Mouse (Mus musculus): ENCODE results near the gene Stxbp6. TPM values are rescaled to one million over a fixed set of nuclear protein-coding genes. Genes with fewer than 3 reads are reported as not detected.
"Not testable (repeated sequence)": the region's sequence is repeated elsewhere in the genome, so short reads cannot be mapped to it uniquely, and the experiment has no call there.

The Stxbp6 gene
- polyA plus RNA-seq, 1 experiment from 2014 or later: 6.9 TPM

DNA sequence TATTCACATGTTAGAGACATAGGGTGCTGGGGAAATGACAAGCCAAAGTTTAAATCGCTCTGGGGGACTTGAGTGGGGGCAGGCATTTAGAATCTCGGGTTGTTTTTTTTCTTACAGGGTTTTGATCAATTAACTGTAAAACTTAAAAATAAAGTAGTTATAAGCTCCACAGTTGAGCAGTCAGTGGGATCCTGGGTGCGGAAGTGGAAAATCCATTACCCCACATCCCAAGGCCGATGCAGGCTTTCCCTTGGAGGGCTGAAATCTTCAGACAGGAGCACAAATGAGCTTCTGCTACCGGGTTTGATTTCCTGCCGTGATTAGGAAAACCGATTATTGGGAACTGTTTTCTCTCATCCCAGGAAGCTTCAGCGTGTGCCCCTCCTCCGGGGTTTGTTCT is 26.8 kb downstream of the Stxbp6 start:
- H3K27me3 ChIP-seq (replicated peaks; ENCODE audit: control insufficient read depth, insufficient read depth, low read length); H3K36me3 ChIP-seq (ENCODE audit: control insufficient read depth, insufficient read depth, low read length); H3K27ac ChIP-seq (ENCODE audit: low read depth, low read length); H3K4me1 ChIP-seq (ENCODE audit: control insufficient read depth, insufficient read depth, low read length); H3K4me2 ChIP-seq (ENCODE audit: low read length); DNase-seq (ENCODE audit: low spot score); ATAC-seq; H3K9me3 ChIP-seq (replicated peaks; ENCODE audit: control insufficient read depth, low read length); H3K4me3 ChIP-seq (ENCODE audit: low read depth, low read length); H3K9ac ChIP-seq (ENCODE audit: low read length): not testable (repeated sequence)
- 18% methylated on average over 7 of the region's 9 CpGs for WGBS

DNA sequence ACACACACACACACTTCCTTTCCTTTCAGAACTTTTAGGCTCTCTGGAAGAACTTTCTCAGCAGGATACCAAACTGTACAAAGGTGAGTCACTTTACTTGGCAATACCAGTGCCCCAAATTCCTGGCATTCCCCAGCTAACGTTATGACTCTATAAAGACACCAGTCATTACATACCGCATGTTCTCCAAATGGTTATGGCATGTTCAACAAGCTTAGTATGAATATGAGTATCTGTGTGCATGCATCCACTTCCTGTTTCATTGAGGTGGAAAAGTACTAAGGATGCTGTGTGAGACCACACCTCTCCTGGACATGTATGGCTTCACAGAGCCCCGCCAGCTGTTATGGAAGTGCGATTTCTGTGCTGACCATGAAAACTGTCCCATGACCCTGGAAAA is 27.3 kb downstream of the Stxbp6 start:
- WGBS: 69% methylated on average over 4 of the region's 4 CpGs
- H3K4me1 ChIP-seq (ENCODE audit: control insufficient read depth, insufficient read depth, low read length): no peaks in the 10 kb centered on the region
- no peaks in the 10 kb centered on the region for H3K36me3 ChIP-seq (ENCODE audit: control insufficient read depth, insufficient read depth, low read length)
- H3K4me2 ChIP-seq (ENCODE audit: low read length): no peak overlapping the region
- no peaks in the 10 kb centered on the region for H3K9me3 ChIP-seq (replicated peaks; ENCODE audit: control insufficient read depth, low read length)
- no peak for ATAC-seq
- no peak for DNase-seq (ENCODE audit: low spot score)
- no peaks in the 10 kb centered on the region for H3K27me3 ChIP-seq (replicated peaks; ENCODE audit: control insufficient read depth, insufficient read depth, low read length)
- no peak overlapping the region for H3K4me3 ChIP-seq (ENCODE audit: low read depth, low read length)
- no peak overlapping the region for H3K27ac ChIP-seq (ENCODE audit: low read depth, low read length)
- no peak overlapping the region for H3K9ac ChIP-seq (ENCODE audit: low read length)

DNA sequence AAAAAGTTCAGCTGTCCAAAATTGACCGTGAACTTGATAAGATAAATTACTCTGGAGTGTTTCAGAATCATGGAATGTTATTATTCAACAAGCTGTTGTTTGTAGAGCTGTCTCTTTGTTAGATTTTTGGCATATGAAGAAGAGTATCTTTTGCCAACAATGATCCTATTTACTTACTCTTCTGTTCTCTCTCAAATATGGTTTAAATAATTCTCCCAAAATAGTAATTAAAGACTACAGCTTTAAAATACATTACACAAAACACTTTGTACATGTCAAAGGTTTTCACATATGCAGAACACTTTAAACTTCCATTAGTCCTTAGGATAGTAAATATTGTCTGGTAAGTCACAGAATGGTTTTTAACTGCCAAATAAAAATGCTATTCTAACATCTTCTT is 29.9 kb downstream of the Stxbp6 start:
- Histone ChIP-seq H3K27ac (ENCODE audit: low read depth, low read length) (no peak overlapping the region), H3K4me1 (ENCODE audit: control insufficient read depth, insufficient read depth, low read length) (no peaks in the 10 kb centered on the region), H3K36me3 (ENCODE audit: control insufficient read depth, insufficient read depth, low read length) (no peaks in the 10 kb centered on the region), H3K27me3 (replicated peaks; ENCODE audit: control insufficient read depth, insufficient read depth, low read length) (no peaks in the 10 kb centered on the region), H3K4me3 (ENCODE audit: low read depth, low read length) (no peak overlapping the region), H3K9ac (ENCODE audit: low read length) (no peak overlapping the region), H3K9me3 (replicated peaks; ENCODE audit: control insufficient read depth, low read length) (no peaks in the 10 kb centered on the region), H3K4me2 (ENCODE audit: low read length) (no peak overlapping the region)
- DNase-seq (ENCODE audit: low spot score) (no peak), ATAC-seq (no peak)
- 73% methylated on average over 1 of the region's 1 CpGs for WGBS

DNA sequence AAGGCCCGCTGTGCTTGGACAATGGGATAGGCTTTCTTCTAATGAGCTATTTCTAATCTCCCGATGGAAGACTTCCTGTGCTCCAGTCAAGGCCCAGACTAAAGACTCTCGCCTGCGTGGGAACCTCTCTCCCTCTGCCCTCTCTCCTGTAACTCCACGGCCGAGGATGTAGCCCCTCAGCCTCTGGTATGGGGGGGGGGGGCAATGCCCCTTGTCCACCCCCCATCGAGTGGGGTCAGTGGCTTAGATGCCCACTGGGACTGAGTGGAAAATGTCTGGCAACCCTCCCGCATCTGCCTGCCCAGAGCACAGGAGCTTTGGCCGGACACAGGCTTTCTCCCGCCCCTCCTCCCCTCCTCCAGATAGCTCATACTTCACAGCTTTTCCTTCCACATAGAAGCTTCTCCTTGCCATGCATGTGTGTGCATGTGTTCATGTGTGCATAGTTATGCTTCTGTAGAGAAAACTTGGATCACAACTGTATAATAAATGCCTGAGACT is 31.9 kb downstream of the Stxbp6 start:
- Histone ChIP-seq H3K27ac (ENCODE audit: low read depth, low read length) (no peak overlapping the region), H3K36me3 (ENCODE audit: control insufficient read depth, insufficient read depth, low read length) (no peaks in the 10 kb centered on the region), H3K4me2 (ENCODE audit: low read length) (no peak overlapping the region), H3K9ac (ENCODE audit: low read length) (no peak overlapping the region), H3K27me3 (replicated peaks; ENCODE audit: control insufficient read depth, insufficient read depth, low read length) (no peaks in the 10 kb centered on the region), H3K9me3 (replicated peaks; ENCODE audit: control insufficient read depth, low read length) (no peaks in the 10 kb centered on the region), H3K4me3 (ENCODE audit: low read depth, low read length) (no peak overlapping the region), H3K4me1 (ENCODE audit: control insufficient read depth, insufficient read depth, low read length) (no peaks in the 10 kb centered on the region)
- DNase-seq (ENCODE audit: low spot score) (no peak), ATAC-seq (no peak)
- 24% methylated on average over 10 of the region's 10 CpGs for WGBS

DNA sequence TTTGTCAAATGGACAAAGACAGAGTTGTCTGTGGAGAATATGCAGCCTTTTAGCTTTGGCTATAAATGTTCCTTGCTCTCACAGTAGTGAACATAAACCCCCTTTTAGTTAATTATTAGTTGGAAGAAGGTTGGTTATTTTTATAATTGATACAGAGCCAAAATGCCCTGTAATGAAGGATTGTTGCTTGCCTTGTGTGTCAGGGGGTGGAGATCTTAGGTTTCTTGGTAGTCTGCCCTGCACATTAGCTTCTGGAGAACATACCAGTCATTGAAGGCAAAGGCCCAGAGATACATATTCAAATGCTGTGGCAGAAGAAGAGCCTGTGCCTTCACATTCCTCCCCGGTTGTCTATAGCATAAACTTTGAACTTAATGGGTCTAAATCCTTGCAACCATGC is 37.0 kb downstream of the Stxbp6 start:
- Histone ChIP-seq H3K27ac (ENCODE audit: low read depth, low read length) (no peak overlapping the region), H3K9ac (ENCODE audit: low read length) (no peak overlapping the region), H3K4me1 (ENCODE audit: control insufficient read depth, insufficient read depth, low read length) (no peaks in the 10 kb centered on the region), H3K27me3 (replicated peaks; ENCODE audit: control insufficient read depth, insufficient read depth, low read length) (no peaks in the 10 kb centered on the region), H3K36me3 (ENCODE audit: control insufficient read depth, insufficient read depth, low read length) (no peaks in the 10 kb centered on the region), H3K4me3 (ENCODE audit: low read depth, low read length) (no peak overlapping the region), H3K4me2 (ENCODE audit: low read length) (no peak overlapping the region), H3K9me3 (replicated peaks; ENCODE audit: control insufficient read depth, low read length) (no peaks in the 10 kb centered on the region)
- ATAC-seq: no peak
- WGBS: 79% methylated on average over 1 of the region's 1 CpGs
- no peak for DNase-seq (ENCODE audit: low spot score)

DNA sequence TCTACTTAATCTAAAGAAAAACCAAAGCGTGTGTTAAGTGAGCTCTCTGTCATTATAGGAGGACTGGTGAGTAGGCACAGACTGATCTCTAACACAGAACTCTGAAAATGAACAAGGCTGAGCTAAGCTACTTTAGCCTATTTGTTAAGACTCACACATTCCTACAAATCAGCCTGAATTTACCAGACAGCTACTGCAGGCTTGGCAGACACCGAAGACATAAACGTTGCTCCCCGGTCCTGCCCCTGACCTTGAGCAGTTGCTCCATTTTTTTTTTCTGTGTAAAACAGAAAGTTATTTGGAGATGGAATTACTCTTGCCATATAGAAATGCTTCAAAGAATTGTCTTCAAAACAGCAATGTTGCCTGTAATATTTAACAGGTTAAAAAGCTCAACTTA is 37.4 kb downstream of the Stxbp6 start:
- ATAC-seq (no peak), DNase-seq (ENCODE audit: low spot score) (no peak)
- Histone ChIP-seq H3K4me3 (ENCODE audit: low read depth, low read length) (no peak overlapping the region), H3K9me3 (replicated peaks; ENCODE audit: control insufficient read depth, low read length) (no peaks in the 10 kb centered on the region), H3K4me1 (ENCODE audit: control insufficient read depth, insufficient read depth, low read length) (no peaks in the 10 kb centered on the region), H3K27ac (ENCODE audit: low read depth, low read length) (no peak overlapping the region), H3K4me2 (ENCODE audit: low read length) (no peak overlapping the region), H3K36me3 (ENCODE audit: control insufficient read depth, insufficient read depth, low read length) (no peaks in the 10 kb centered on the region), H3K27me3 (replicated peaks; ENCODE audit: control insufficient read depth, insufficient read depth, low read length) (no peaks in the 10 kb centered on the region), H3K9ac (ENCODE audit: low read length) (no peak overlapping the region)
- WGBS: 46% methylated on average over 4 of the region's 4 CpGs

DNA sequence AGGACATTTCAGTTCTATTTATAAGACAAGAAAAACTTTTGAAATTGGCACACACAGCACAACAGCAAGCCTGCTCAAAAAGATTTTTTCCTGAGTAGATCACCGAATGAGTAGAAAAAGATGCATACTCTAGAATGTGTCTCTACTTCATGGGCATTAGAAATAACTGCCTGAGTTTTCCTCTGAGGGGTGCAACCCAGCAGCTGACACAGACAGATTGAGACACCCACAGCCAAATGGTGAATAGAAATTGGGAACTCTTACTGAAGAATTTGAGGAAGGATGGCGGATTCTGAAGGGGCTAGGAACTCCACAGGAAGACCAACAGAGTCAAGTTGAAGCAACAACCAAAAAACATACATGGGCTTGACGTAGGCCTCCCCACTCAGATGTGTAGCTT is 43.8 kb downstream of the Stxbp6 start:
- DNase-seq (ENCODE audit: low spot score): no peak
- 93% methylated on average over 3 of the region's 3 CpGs for WGBS
- Histone ChIP-seq H3K4me3 (ENCODE audit: low read depth, low read length) (no peak overlapping the region), H3K27ac (ENCODE audit: low read depth, low read length) (no peak overlapping the region), H3K27me3 (replicated peaks; ENCODE audit: control insufficient read depth, insufficient read depth, low read length) (no peaks in the 10 kb centered on the region), H3K36me3 (ENCODE audit: control insufficient read depth, insufficient read depth, low read length) (no peaks in the 10 kb centered on the region), H3K9ac (ENCODE audit: low read length) (no peak overlapping the region), H3K9me3 (replicated peaks; ENCODE audit: control insufficient read depth, low read length) (no peaks in the 10 kb centered on the region), H3K4me1 (ENCODE audit: control insufficient read depth, insufficient read depth, low read length) (no peaks in the 10 kb centered on the region; the same call in 1 of the 2 replicates), H3K4me2 (ENCODE audit: low read length) (no peak overlapping the region)
- no peak for ATAC-seq

DNA sequence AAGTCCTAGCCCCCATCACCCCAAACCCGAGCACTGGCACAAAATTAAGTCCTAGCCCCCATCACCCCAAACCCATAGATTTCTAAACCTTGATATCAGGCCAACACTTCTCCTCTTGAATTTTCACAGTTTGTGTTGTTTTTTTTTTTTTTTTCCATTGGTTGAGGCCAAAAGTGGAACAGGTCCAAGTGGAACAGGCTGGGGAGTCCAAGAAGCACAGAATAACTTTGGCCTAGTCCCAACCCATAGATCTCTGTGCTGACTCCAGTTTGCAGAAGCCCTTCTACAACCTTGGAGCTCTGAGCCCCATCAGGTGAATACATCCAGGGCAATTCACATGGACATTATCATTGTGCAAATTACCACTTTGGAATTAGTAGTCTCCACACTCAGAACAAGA is 48.2 kb downstream of the Stxbp6 start:
- 24% methylated on average over 1 of the region's 1 CpGs for WGBS
- ATAC-seq (no peak), DNase-seq (ENCODE audit: low spot score) (peak; percentile 37)
- H3K27me3 ChIP-seq (replicated peaks; ENCODE audit: control insufficient read depth, insufficient read depth, low read length): no peaks in the 10 kb centered on the region
- H3K9me3 ChIP-seq (replicated peaks; ENCODE audit: control insufficient read depth, low read length): no peaks in the 10 kb centered on the region
- H3K4me1 ChIP-seq (ENCODE audit: control insufficient read depth, insufficient read depth, low read length): no peaks in the 10 kb centered on the region; the same call in 1 of the 2 replicates
- no peak overlapping the region for H3K4me3 ChIP-seq (ENCODE audit: low read depth, low read length)
- no peak overlapping the region for H3K9ac ChIP-seq (ENCODE audit: low read length)
- no peak overlapping the region for H3K4me2 ChIP-seq (ENCODE audit: low read length)
- no peaks in the 10 kb centered on the region for H3K36me3 ChIP-seq (ENCODE audit: control insufficient read depth, insufficient read depth, low read length)
- H3K27ac ChIP-seq (ENCODE audit: low read depth, low read length): no peak overlapping the region

DNA sequence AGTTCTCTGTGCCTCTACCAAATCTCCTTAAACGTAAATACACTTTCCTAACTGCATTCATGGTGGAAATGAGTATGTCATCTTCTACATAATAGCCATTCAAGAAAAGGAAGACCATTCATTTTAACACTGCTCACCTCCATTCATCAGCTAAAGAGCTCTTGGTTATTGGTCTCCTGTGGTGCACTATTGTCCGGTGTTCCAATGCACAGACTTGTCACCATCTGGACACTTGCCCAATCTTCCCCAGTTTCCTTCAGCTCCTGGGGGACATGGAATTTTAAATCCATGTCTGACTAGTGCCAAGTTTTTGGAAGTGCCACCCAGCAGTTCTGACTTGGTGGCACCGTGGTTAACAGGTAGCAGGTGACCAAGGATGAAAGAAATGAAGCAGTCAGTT is 54.5 kb downstream of the Stxbp6 start:
- H3K4me3 ChIP-seq (ENCODE audit: low read depth, low read length): no peak overlapping the region
- H3K27ac ChIP-seq (ENCODE audit: low read depth, low read length): no peak overlapping the region
- H3K4me2 ChIP-seq (ENCODE audit: low read length): no peak overlapping the region
- no peaks in the 10 kb centered on the region for H3K9me3 ChIP-seq (replicated peaks; ENCODE audit: control insufficient read depth, low read length)
- no peak overlapping the region for H3K9ac ChIP-seq (ENCODE audit: low read length)
- H3K4me1 ChIP-seq (ENCODE audit: control insufficient read depth, insufficient read depth, low read length): peaks cover 12% of the 10 kb centered on the region
- H3K27me3 ChIP-seq (replicated peaks; ENCODE audit: control insufficient read depth, insufficient read depth, low read length): no peaks in the 10 kb centered on the region
- WGBS: 24% methylated on average over 3 of the region's 3 CpGs
- ATAC-seq: no peak
- DNase-seq (ENCODE audit: low spot score): peak; percentile 35
- no peaks in the 10 kb centered on the region for H3K36me3 ChIP-seq (ENCODE audit: control insufficient read depth, insufficient read depth, low read length)

Measured in forebrain, embryonic 14.5 days (tissue).